Mouse (Mus musculus) lung, adult 2 months (tissue): Measurements from ENCODE around the gene Dcst1.

Source experiments
- CTCF ChIP-seq: fragments of 200-500 bp; IDR thresholded peaks from 2 replicates; pipeline ENCODE4 v1.5.1; 2011; ENCODE audit warnings: mild to moderate bottlenecking, low read length, control low read depth; ENCODE audit not compliant: insufficient read depth
- POLR2A ChIP-seq: fragments of 200-500 bp; IDR thresholded peaks from 2 replicates; pipeline ENCODE4 v1.6.1; 2011; ENCODE audit warnings: low read depth, mild to moderate bottlenecking, control low read depth, low read length, borderline replicate concordance; ENCODE audit errors: extremely low read depth

GRCm38 (mm10) chr3:89383651-89384255 lies 18.7 kb upstream of the Dcst1 start:
- TF ChIP-seq POLR2A (no peak), CTCF (no peak)
